22 mouse cellular contexts compared by ENCODE assay signal in the genomic region with DNA sequence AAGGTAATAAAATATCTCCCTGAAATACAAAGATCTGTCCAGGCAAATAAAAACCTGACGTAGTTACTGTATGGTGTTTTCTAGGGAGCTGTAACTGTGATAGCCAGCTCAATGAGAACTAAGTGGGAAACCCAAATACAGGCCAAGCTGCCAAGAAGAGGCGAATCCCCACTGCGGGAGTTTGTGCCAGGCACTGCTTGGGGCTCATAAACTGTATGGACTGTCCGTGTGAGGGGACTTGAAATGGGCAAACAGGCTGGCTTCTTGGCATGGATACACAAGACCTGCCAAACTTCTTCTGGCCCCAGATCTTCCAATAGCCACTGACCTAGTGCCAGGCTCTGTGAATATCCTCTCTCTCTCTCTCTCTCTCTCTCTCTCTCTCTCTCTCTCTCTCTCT. TPM values are rescaled to one million over a fixed set of nuclear protein-coding genes. Genes with fewer than 3 reads are reported as not detected.
DNase-seq lines count a peak whose midpoint lies in the region; ATAC-seq and TF ChIP-seq lines count a peak whose summit lies in the region.
"Had no signal": no experiment of that assay in that cellular context is flagged by ENCODE, and none has a peak within 500 bp of the region (broad histone marks: within the 10 kb centered on the region; RNA-seq: fewer than 3 reads in every experiment).

No protein-coding gene starts in this region.

- WGBS in midbrain, postnatal 0 days, result 88% methylated on average over 4 of the region's 4 CpGs
- WGBS in midbrain, embryonic 15.5 days, result 93% methylated on average over 4 of the region's 4 CpGs

- no peaks in the 10 kb centered on the region for H3K4me1 ChIP-seq in midbrain, postnatal 0 days (ENCODE audit: insufficient read depth, low read length)
- H3K4me1 ChIP-seq in midbrain, embryonic 15.5 days, result no peaks in the 10 kb centered on the region
- H3K4me1 ChIP-seq: embryonic facial prominence, embryonic 13.5 days; embryonic facial prominence, embryonic 15.5 days; forebrain, embryonic 12.5 days had no signal

- TF ChIP-seq CTCF in midbrain, postnatal 0 days (IDR thresholded peaks at IDR 0.05), result no peak

- H3K9me3 ChIP-seq in midbrain, postnatal 0 days (ENCODE audit: low read length), result no peaks in the 10 kb centered on the region
- no peaks in the 10 kb centered on the region for H3K9me3 ChIP-seq in midbrain, embryonic 15.5 days
- H3K9me3 ChIP-seq: embryonic facial prominence, embryonic 13.5 days; embryonic facial prominence, embryonic 15.5 days; forebrain, embryonic 10.5 days had no signal

- ATAC-seq in midbrain, postnatal 0 days (ENCODE audit: low FRiP score), result no peak
- no peak for ATAC-seq in midbrain, embryonic 15.5 days (replicated peaks)
- ATAC-seq: forebrain, embryonic 14.5 days; forebrain, embryonic 16.5 days had no signal

- intact Hi-C loops in left cerebral cortex, postnatal 4 days (cut with DNase I), result no loop called here

- no peak overlapping the region for H3K27ac ChIP-seq in midbrain, postnatal 0 days (ENCODE audit: low read depth, low read length)
- no peak overlapping the region for H3K27ac ChIP-seq in midbrain, embryonic 15.5 days
- H3K27ac ChIP-seq: embryonic facial prominence, embryonic 13.5 days; embryonic facial prominence, embryonic 15.5 days; forebrain, embryonic 10.5 days; forebrain, embryonic 12.5 days had no signal

- no peak overlapping the region for H3K4me3 ChIP-seq in midbrain, postnatal 0 days (ENCODE audit: low read depth, low read length)
- no peak overlapping the region for H3K4me3 ChIP-seq in midbrain, embryonic 15.5 days
- H3K4me3 ChIP-seq: embryonic facial prominence, embryonic 13.5 days; embryonic facial prominence, embryonic 15.5 days; erythroblast, embryonic 14.5 days; forebrain, embryonic 10.5 days; forebrain, embryonic 12.5 days had no signal

- H3K36me3 ChIP-seq in midbrain, postnatal 0 days (ENCODE audit: insufficient read depth, low read length), result no peaks in the 10 kb centered on the region
- no peaks in the 10 kb centered on the region for H3K36me3 ChIP-seq in midbrain, embryonic 15.5 days (replicated peaks)
- H3K36me3 ChIP-seq: embryonic facial prominence, embryonic 13.5 days; embryonic facial prominence, embryonic 15.5 days; forebrain, embryonic 10.5 days; forebrain, embryonic 12.5 days had no signal

- no peaks in the 10 kb centered on the region for H3K27me3 ChIP-seq in midbrain, postnatal 0 days (ENCODE audit: insufficient read depth, low read length)
- H3K27me3 ChIP-seq in midbrain, embryonic 15.5 days (replicated peaks), result no peaks in the 10 kb centered on the region
- H3K27me3 ChIP-seq: embryonic facial prominence, embryonic 13.5 days; embryonic facial prominence, embryonic 15.5 days; forebrain, embryonic 12.5 days had no signal

- DNase-seq in cerebellum, postnatal 14 days, result peak; percentile 29 to 46
- DNase-seq in cerebellum, postnatal 36 days, result no peak
- peak; percentile 67 for DNase-seq in left cerebral cortex, postnatal 4 days
- DNase-seq in left cerebral cortex, adult 8-10 months (ENCODE audit: low spot score in 2 of 2), result no peak
- peak; percentile 29 for DNase-seq in midbrain, postnatal 0 days (ENCODE audit: low spot score)
- DNase-seq: adrenal gland, adult 2 months; adrenal gland, postnatal 10 days; adrenal gland, postnatal 25 days; cerebellum, adult 11 months; cerebellum, adult 18-20 months; cerebellum, adult 8-10 months had no signal

- no peak overlapping the region for H3K4me2 ChIP-seq in midbrain, postnatal 0 days (ENCODE audit: low read depth, low read length, poor library complexity, severe bottlenecking)
- no peak overlapping the region for H3K4me2 ChIP-seq in midbrain, embryonic 15.5 days
- H3K4me2 ChIP-seq: embryonic facial prominence, embryonic 13.5 days; embryonic facial prominence, embryonic 15.5 days; forebrain, embryonic 12.5 days had no signal

- no peak overlapping the region for H3K9ac ChIP-seq in midbrain, postnatal 0 days (replicated peaks; ENCODE audit: low read length, poor library complexity, severe bottlenecking)
- H3K9ac ChIP-seq in midbrain, embryonic 15.5 days, result no peak overlapping the region
- H3K9ac ChIP-seq: embryonic facial prominence, embryonic 13.5 days; embryonic facial prominence, embryonic 15.5 days; forebrain, embryonic 12.5 days had no signal

RNA-seq across cellular contexts. Expression of a gene that starts 41.7 kb away (rescaled TPM):
- total RNA-seq in left cerebral cortex, postnatal 4 days (2021), result 10 to 100 TPM; 12.9 to 13.2 TPM
- total RNA-seq in left cerebral cortex, adult 8-10 months (2022), result 10 to 100 TPM; 27.9 to 29.7 (median 28.9) TPM
- total RNA-seq in midbrain, postnatal 0 days (2014; rRNA removed), result 7.1 and 7.6 TPM in 2 replicates
- 9.1 and 9.4 TPM in 2 replicates for polyA plus RNA-seq in midbrain, postnatal 0 days (2015; fragmentation: Nextera tagmentation; extraction: Ambion mirVana)
- polyA plus RNA-seq in midbrain, embryonic 15.5 days (2015; fragmentation: Nextera tagmentation; extraction: Ambion mirVana), result 10.3 and 11.5 TPM in 2 replicates
- total RNA-seq: common myeloid progenitor, adult 5-6 weeks; MEL had no signal
- polyA plus RNA-seq: C2C12; erythroblast, embryonic 14.5 days had no signal

Comparison
In these comparisons a context has a peak if more than half of its experiments do, and no peak if none do; other contexts are left out.
1. DNase-seq: peak in cerebellum, postnatal 14 days (2 of 2), left cerebral cortex, postnatal 4 days (single experiment) and midbrain, postnatal 0 days (single experiment); none in cerebellum, postnatal 36 days (0 of 2) and left cerebral cortex, adult 8-10 months (0 of 2).